Mouse (Mus musculus) heart, postnatal 0 days (tissue): ENCODE measurements around the gene Tcte1.

Experiments used
- CTCF ChIP-seq: IDR thresholded peaks from 2 replicates; pipeline ENCODE4 v1.5.1; 2016; ENCODE audit warnings: antibody characterized with exemption, control low read depth, low read depth
- EP300 ChIP-seq: IDR thresholded peaks from 2 replicates; pipeline ENCODE4 v1.6.1; 2016; ENCODE audit warnings: antibody characterized with exemption, low read depth

- no peak for TF ChIP-seq CTCF
- TF ChIP-seq EP300: no peak
Measured at GRCm38 (mm10) chr17:45569999-45570398, 46.8 kb downstream of the Tcte1 start.
